Mouse (Mus musculus) urinary bladder, postnatal 10 days (tissue): ENCODE measurements around the gene Gabra3.

Experiments
- DNase-seq: peaks from one replicate; pipeline ENCODE4 v3.0.0; 2022; ENCODE audit warnings: low spot score

Gabra3 gene

DNA sequence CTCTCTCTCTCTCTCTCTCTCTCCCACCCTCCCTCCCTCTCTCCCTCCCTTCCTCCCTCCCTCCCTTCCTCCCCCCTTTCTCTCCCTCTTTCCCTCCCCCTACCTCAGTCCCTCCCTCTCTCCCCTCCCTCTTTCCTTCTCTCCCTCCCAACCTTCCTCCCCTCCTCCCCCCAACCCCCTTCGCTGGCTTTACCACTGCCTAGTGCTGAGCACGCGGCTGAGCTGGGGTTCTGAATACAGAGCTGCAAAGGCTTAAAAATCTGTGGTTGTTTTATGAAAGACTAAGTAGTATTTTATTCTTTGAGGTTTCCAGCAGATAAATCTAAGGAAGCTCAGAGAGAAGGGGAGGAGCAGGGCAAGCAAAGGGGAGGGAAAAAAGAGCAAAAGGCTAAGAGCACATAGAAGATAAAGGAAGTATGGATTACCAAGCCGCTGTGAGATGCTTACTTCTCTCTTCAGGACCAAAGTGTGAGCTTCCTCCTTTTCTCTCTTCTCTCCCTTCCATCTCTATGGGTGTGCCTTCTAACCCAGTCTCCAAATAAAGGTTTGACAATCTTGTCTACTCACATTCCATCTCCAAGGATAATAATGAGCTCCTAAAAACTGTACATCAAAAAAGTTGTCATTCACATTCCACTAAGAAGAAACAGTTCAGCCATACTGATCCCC, at the start of gene Gabra3:
Gene Gabra3 (minus strand): TSS at position 619 of the 669 bp plus-strand sequence.
- no peak for DNase-seq

DNA sequence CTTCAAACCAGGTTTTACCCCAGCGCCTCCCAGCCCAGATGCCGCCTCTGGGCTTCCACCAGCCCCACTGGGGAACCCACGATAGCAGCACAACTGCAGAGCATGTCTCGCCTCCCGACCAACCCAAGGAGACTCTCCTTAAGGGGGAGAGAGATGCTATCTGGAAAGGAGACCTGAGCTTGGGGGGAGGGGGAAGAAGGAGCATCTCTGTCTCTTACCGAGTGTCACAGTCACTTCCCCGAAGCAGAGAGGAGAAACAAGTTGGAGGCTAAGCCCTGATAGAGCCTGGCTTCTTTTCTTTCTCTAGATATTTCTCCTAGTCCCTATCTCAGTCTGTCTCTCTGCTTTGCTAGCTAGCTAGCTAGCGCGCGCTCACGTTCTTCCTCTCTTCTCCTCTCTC, 859 bp downstream of the Gabra3 start:
- no peak for DNase-seq

DNA sequence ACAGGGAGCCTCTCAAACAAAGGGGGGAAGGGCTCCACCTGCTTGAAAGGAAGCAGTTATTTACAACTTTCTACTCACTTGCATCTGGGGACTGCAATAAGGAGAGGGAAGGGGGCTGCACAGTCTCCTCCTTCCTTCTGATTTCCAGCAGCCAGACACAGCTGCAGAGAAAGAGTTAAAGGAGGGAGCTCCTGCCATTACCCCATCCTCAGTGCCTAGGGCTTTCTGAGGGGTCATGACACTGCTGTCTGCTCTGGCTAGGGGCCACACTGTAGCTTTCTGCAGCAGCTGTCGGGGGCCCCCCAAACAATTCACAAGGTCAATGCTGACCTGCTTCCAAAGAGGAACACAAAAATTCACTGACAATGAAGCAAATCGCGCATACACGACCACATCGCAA, 1.3 kb downstream of the Gabra3 start:
- DNase-seq = no peak

DNA sequence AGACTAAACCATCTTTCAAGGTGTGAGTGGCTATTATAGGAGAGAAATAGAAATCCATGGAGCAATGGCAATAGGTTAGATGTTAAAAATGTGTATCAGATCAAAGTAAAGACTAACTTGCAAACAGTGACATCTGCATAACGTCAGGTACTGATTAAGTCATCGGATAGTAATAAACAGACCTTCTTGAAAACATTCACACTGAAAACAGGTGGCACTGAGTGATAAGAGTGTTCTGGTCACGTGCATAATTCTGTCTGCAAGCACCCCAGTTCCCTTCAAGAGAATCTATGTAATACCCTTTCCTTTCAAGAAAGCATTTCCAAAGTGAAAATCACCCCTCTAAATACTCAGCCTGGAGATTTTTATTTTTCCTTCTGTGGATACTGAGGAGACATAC, 6.0 kb downstream of the Gabra3 start:
- no peak for DNase-seq

DNA sequence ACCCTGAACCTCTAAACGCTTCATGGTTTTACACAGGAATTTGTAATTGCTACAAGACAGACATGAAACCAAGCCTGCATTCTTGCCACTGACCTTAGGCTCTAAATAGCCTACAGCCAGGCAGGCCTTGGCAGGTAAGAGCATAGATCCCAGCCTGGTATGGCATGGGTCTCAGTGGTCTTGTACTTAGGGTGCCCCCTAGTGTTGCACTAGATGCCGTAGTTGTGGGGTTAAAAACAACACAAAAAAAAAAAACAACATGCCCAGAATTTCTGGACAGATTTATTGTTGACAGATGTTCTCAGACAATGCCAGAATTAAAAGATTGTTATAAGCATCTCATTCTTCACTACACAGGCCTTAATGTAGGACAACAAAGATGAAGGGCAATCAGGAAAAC, 12.0 kb downstream of the Gabra3 start:
- no peak for DNase-seq

DNA sequence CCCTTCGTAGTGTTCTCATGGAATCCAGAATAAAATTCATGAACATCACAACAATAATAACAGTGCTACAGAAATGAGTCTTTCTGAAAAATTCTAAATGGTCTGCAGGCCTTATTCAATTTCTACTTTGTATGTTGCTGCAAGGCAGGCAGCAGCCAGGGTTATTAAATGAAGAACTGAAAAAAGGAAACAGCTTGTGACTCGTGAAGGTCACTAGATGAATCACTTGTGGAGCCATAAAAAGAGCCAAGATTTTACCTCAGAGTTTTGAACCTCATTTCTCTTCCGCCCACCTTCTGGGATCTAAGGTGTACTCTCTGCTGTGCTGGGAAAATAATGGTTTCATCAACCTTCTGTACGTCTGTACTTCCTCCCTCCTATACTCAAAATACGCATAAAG, 159.4 kb downstream of the Gabra3 start:
- no peak for DNase-seq

DNA sequence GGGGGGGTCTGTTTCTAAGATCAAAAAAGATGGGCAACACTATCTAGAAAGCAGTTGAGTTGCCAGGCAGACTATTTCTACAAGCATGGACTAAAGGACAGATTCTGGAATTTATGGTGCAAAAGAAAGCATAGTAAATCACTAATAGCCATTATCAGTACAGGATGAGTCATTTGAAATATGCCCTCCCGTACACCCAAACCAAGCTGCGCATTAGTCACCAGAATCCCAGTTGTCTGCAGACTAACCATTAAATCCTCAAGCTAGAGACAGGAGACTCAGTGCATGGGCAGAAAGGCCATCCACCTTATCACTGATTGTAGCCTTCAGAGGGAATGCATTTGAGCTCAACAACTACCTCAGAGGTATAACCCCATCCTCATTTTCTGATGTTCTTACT, 166.8 kb downstream of the Gabra3 start:
- no peak for DNase-seq

DNA sequence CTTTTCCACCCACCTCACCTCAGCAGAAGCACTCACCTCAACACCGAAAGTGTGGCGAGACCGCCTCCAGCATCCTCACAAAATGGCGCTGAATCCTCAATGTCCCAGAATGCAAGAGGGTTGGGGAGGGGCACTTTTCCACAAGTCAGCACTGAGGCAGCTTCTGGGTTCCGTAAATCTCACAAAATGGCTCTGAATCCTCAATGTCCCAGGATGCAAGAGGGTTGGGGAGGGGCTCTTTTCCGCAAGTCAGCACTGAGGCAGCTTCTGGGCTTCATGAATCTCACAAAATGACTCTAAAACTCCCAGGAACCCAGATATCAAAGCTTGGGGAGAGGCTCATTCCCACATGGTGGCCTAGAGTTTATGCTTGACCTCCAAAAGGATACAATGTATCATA, 269.9 kb downstream of the Gabra3 start, which contains the start of gene Magea10:
Gene Magea10 (minus strand): TSS at position 101 of the 400 bp plus-strand sequence.
- no peak for DNase-seq
